8 mouse cellular contexts compared by ENCODE assay signal in the genomic region with DNA sequence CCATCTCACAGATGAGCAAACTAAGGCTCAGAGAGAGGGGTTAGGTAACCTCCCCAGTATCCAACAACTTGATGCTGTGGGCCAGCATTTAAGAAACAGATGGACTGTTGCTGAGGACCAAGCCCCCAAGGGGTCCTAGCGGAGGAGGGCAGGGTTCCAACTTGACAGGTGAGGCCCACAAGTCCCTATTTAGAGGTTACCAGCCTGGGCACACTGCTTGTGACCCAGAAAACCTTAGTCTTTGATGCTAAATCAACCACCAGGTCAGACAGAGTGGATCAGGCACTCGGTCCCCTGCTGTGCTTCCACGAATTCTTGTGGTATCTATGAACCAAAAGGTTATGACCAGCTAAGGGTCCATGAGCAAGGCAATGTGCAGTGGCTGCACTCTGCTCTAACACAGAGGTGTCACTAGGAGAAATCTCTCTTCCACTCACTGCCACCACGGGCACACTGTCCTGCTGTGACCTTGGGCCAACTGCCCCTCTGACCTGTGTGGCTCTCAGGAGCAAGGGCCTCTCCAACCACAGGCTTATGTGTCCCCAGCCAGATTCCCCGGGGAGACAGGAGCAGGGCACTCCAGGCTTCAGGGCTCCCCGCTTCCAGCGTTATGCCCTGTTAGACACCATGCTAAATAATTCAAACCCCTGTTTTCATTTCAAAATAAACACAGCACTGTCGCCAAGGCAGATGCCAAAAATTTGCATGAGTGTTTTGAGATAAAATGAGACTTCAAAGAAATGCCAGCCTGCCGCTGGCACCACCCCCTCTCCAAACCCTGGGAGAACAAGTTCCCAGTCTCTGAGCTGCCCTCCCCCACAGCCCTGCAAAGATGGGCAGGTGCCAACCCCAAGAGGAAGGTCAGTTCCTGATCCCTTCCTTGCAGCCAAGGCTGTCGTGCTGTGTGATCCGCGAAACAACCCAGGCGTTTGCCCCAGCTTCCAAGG. TPM values are rescaled to one million over a fixed set of nuclear protein-coding genes. Genes with fewer than 3 reads are reported as not detected.
DNase-seq lines count a peak whose midpoint lies in the region; ATAC-seq lines count a peak whose summit lies in the region.

No protein-coding gene starts in this region.

- intact Hi-C loops in gastrocnemius, postnatal 14 days (cut with DNase I; ENCODE audit: low total_unique reads) = loop anchor here (10.0 kb wide), 1 partner anchor 50 kb away; no protein-coding TSS in a partner anchor

- no peak for ATAC-seq in inflammation-experienced regulatory T-cells, adult 6 months

- DNase-seq in gastrocnemius, postnatal 14 days = peak; percentile 56
- DNase-seq in gastrocnemius, postnatal 4 days (ENCODE audit: low spot score in 2 of 2) = no peak
- DNase-seq in adrenal gland, postnatal 14 days = peak; percentile 96
- DNase-seq in frontal cortex, postnatal 25 days (ENCODE audit: low spot score in 2 of 2) = peak; percentile 39 to 57
- peak; percentile 87 for DNase-seq in kidney, adult 9 months
- peak; percentile 82 for DNase-seq in lung, postnatal 14 days
- no peak for DNase-seq in spleen, postnatal 36 days (ENCODE audit: low spot score in 2 of 2)

RNA-seq across cellular contexts. Expression of a gene that starts 4.0 kb away (rescaled TPM):
- total RNA-seq in gastrocnemius, postnatal 14 days (2021) = 10 to 100 TPM; 85.9 to 97.7 TPM
- 100 to 1,000 TPM; 168 to 179 TPM for total RNA-seq in gastrocnemius, postnatal 4 days (2021)
- 165 and 192 TPM in 2 replicates for total RNA-seq in adrenal gland, postnatal 14 days (2021)
- 1 to 10 TPM; 3.9 to 6.7 (median 4.7) TPM for polyA plus RNA-seq in inflammation-experienced regulatory T-cells, adult 6 months (2017; shearing (Covaris generic))

Comparison
In these comparisons a context has a peak if more than half of its experiments do, and no peak if none do; other contexts are left out.
1. DNase-seq: peak in gastrocnemius, postnatal 14 days (single experiment), adrenal gland, postnatal 14 days (single experiment), frontal cortex, postnatal 25 days (2 of 2), kidney, adult 9 months (single experiment) and lung, postnatal 14 days (single experiment); none in gastrocnemius, postnatal 4 days (0 of 2) and spleen, postnatal 36 days (0 of 2).